Mouse (Mus musculus) CH12.LX (cell line): Measurements from ENCODE around the gene Tas1r2. TPM values are rescaled to one million over a fixed set of nuclear protein-coding genes. Genes with fewer than 3 reads are reported as not detected.

Experiments used
- DNase-seq: peaks from one replicate; pipeline ENCODE4 v3.0.0-alpha.2; 2013; ENCODE audit errors: extremely low read depth
- H3K27ac ChIP-seq: 2 replicates; pipeline ENCODE4 v1.5.1; 2012; ENCODE audit warnings: low read depth, mild to moderate bottlenecking, control low read depth, moderate library complexity; ENCODE audit not compliant: insufficient read depth
- H3K27me3 ChIP-seq: replicated peaks from 2 replicates; pipeline ENCODE3; 2012; ENCODE audit warnings: inconsistent platforms
- H3K36me3 ChIP-seq, 2 experiments: replicated peaks in 1 of 2; 2 replicates each; pipeline versions ENCODE3 to v1.6.1; 2012; ENCODE audit warnings: inconsistent platforms in 1 of 2, low read length in 1 of 2, mild to moderate bottlenecking in 1 of 2, mixed read lengths in 1 of 2, moderate library complexity in 1 of 2; ENCODE audit not compliant: control insufficient read depth in 1 of 2, insufficient read depth in 1 of 2
- H3K4me1 ChIP-seq, 2 experiments: 2 replicates each; pipeline ENCODE4 v1.6.1; 2012; ENCODE audit warnings: inconsistent platforms in 1 of 2, moderate library complexity in 1 of 2; ENCODE audit not compliant: insufficient read depth in 2 of 2, control insufficient read depth in 1 of 2
- H3K4me2 ChIP-seq: 2 replicates; pipeline ENCODE4 v1.6.1; 2012; ENCODE audit warnings: low read depth, mild to moderate bottlenecking, control low read depth; ENCODE audit not compliant: poor library complexity, insufficient read depth, severe bottlenecking
- H3K4me3 ChIP-seq, 3 experiments: fragments of 150-350 bp in 1 of 3; sonication (generic) in 1 of 3; replicated peaks in 1 of 3; 2 replicates each; pipeline versions ENCODE3 to v1.5.1; 2011 to 2012; ENCODE audit warnings: low read depth in 2 of 3, low read length in 2 of 3, mild to moderate bottlenecking in 2 of 3, moderate library complexity in 2 of 3, control low read depth in 1 of 3, improper control_type of control experiment in 1 of 3, inconsistent platforms in 1 of 3, mixed read lengths in 1 of 3; ENCODE audit not compliant: poor library complexity in 1 of 3
- H3K79me2 ChIP-seq: replicated peaks from 2 replicates; pipeline ENCODE4 v1.6.1; 2012; ENCODE audit warnings: mild to moderate bottlenecking, moderate library complexity; ENCODE audit not compliant: control insufficient read depth, poor library complexity, insufficient read depth, severe bottlenecking; ENCODE audit errors: extremely low read depth
- H3K9ac ChIP-seq: 2 replicates; pipeline ENCODE4 v1.6.1; 2012; ENCODE audit warnings: low read depth, mild to moderate bottlenecking, control low read depth, moderate library complexity; ENCODE audit not compliant: insufficient read depth
- H3K9me3 ChIP-seq: replicated peaks from 2 replicates; pipeline ENCODE3; 2012; ENCODE audit warnings: low read length, inconsistent platforms, mixed read lengths
- CTCF ChIP-seq, 2 experiments: IDR thresholded peaks in 1 of 2; conservative IDR thresholded peaks in 1 of 2; 2 replicates each; pipeline ENCODE4 v1.5.1; 2011 to 2012; ENCODE audit warnings: low read depth in 2 of 2, low read length in 2 of 2, improper control_type of control experiment in 1 of 2, inconsistent platforms in 1 of 2, mild to moderate bottlenecking in 1 of 2, moderate library complexity in 1 of 2
- HCFC1 ChIP-seq: IDR thresholded peaks from 2 replicates; pipeline ENCODE4 v1.6.1; 2012; ENCODE audit warnings: low read depth, mild to moderate bottlenecking, inconsistent platforms, low read length, improper control_type of control experiment
- JUND ChIP-seq: conservative IDR thresholded peaks from 2 replicates; pipeline ENCODE4 v1.6.1; 2011; ENCODE audit warnings: low read depth, low read length, improper control_type of control experiment
- MAFK ChIP-seq: IDR thresholded peaks from 2 replicates; pipeline ENCODE4 v1.6.1; 2011; ENCODE audit warnings: low read length, improper control_type of control experiment; ENCODE audit not compliant: insufficient replicate concordance
- MAX ChIP-seq: IDR thresholded peaks from 2 replicates; pipeline ENCODE4 v1.6.1; 2011; ENCODE audit warnings: low read length, improper control_type of control experiment
- MAZ ChIP-seq: IDR thresholded peaks from 2 replicates; pipeline ENCODE4 v1.6.1; 2012; ENCODE audit warnings: low read depth, mild to moderate bottlenecking, inconsistent platforms, low read length, improper control_type of control experiment, moderate library complexity
- MEF2A ChIP-seq: IDR thresholded peaks from 2 replicates; pipeline ENCODE4 v1.6.1; 2014; ENCODE audit warnings: low read depth, mild to moderate bottlenecking, inconsistent platforms, low read length, improper control_type of control experiment, borderline replicate concordance
- MYC ChIP-seq: IDR thresholded peaks from 2 replicates; pipeline ENCODE4 v1.6.1; 2011; ENCODE audit warnings: low read depth, mild to moderate bottlenecking, improper control_type of control experiment, low read length
- NELFE ChIP-seq: IDR thresholded peaks from 2 replicates; pipeline ENCODE4 v1.6.1; 2011; ENCODE audit warnings: low read depth, low read length, improper control_type of control experiment
- PAX5 ChIP-seq: IDR thresholded peaks from 2 replicates; pipeline ENCODE4 v1.6.1; 2012; ENCODE audit warnings: low read length, inconsistent platforms, mixed read lengths
- POLR2AphosphoS2 ChIP-seq: IDR thresholded peaks from 2 replicates; pipeline ENCODE4 v1.6.1; 2011; ENCODE audit warnings: low read depth, low read length, improper control_type of control experiment
- RAD21 ChIP-seq: IDR thresholded peaks from 2 replicates; pipeline ENCODE4 v1.6.1; 2011; ENCODE audit warnings: low read depth, mild to moderate bottlenecking, low read length, improper control_type of control experiment, moderate library complexity
- SMC3 ChIP-seq: IDR thresholded peaks from 2 replicates; pipeline ENCODE4 v1.6.1; 2011; ENCODE audit warnings: low read depth, low read length, improper control_type of control experiment
- TBP ChIP-seq: conservative IDR thresholded peaks from 2 replicates; pipeline ENCODE4 v1.6.1; 2011; ENCODE audit warnings: low read depth, low read length, improper control_type of control experiment
- USF2 ChIP-seq: conservative IDR thresholded peaks from 2 replicates; pipeline ENCODE4 v1.6.1; 2011; ENCODE audit warnings: low read depth, low read length, improper control_type of control experiment
- ZC3H11A ChIP-seq: IDR thresholded peaks from 2 replicates; pipeline ENCODE4 v1.6.1; 2012; ENCODE audit warnings: low read depth, mild to moderate bottlenecking, inconsistent platforms, low read length, improper control_type of control experiment
- ZNF384 ChIP-seq: IDR thresholded peaks from 2 replicates; pipeline ENCODE4 v1.6.1; 2012; ENCODE audit warnings: low read depth, low read length, improper control_type of control experiment, inconsistent platforms
- dilution Hi-C: fragments of 300-500 bp; cut with MboI; formaldehyde crosslinking; loops from 2 replicates; pipeline ENCODE4 v1.14.3; 2020; ENCODE audit warnings: low sequenced_read_pairs; ENCODE audit not compliant: extremely low pct_unique_long_range_greater_than_20kb, extremely low pct_ligation_motif_present
- in situ Hi-C: fragments of 300-500 bp; cut with MboI; formaldehyde crosslinking; loops from 3 replicates; pipeline ENCODE4 v1.14.3; 2019; ENCODE audit warnings: low sequenced_read_pairs, low pct_ligation_motif_present, low pct_unique_long_range_greater_than_20kb, mixed read lengths
- polyA plus RNA-seq: library from polyadenylated mRNA; unstranded; fragments of >175 nt; gene quantifications from 2 replicates; pipeline ENCODE4 v1.2.1, GENCODE M21; 2012; ENCODE audit warnings: low read depth; ENCODE audit not compliant: insufficient read length
- total RNA-seq, 2 experiments: library from RNA; depleted of rRNA; stranded (reverse); fragments of 300-350 nt in 1 of 2; fragments of >200 nt in 1 of 2; gene quantifications; 2 replicates each; pipeline ENCODE4 v1.2.3; 2012 to 2014

Gene Tas1r2
- total and polyA plus RNA-seq, 3 experiments: not detected

- dilution Hi-C loops: no loop called here
- DNase-seq: peak; percentile 67
- no peaks in the 10 kb centered on the region for H3K36me3 ChIP-seq
- H3K79me2 ChIP-seq: no peaks in the 10 kb centered on the region
- no peak overlapping the region for H3K27ac ChIP-seq
- H3K4me1 ChIP-seq: no peaks in the 10 kb centered on the region
- H3K27me3 ChIP-seq: peaks cover 84% of the 10 kb centered on the region
- TF ChIP-seq TBP (no peak), SMC3 (peak; percentile 96), ZC3H11A (peak; percentile 63; the same call in 1 of the 2 replicates), MEF2A (no peak), MAZ (no peak), CTCF (conservative IDR thresholded peaks at IDR 0.05 in 1 of 2, IDR thresholded peaks at IDR 0.05 in 1 of 2; ENCODE audit: low read depth in 2 of 2, low read length in 2 of 2) (peak; percentile 82 to 93), JUND (no peak), MAX (no peak), NELFE (0 out of 2 replicates have a peak, but pooled peaks have one; percentile 23), RAD21 (peak; percentile 88)
- in situ Hi-C loops: no loop called here
- H3K9me3 ChIP-seq: peaks cover 11% of the 10 kb centered on the region
- H3K4me3 ChIP-seq: no peak overlapping the region
- no peak overlapping the region for H3K4me2 ChIP-seq
- no peak overlapping the region for H3K9ac ChIP-seq
Observed at GRCm38 (mm10) chr4:139669847-139670246, 16.5 kb downstream of the Tas1r2 start.

GRCm38 (mm10) chr4:139675696-139676095 is 22.4 kb downstream of the Tas1r2 start:
- H3K4me3 ChIP-seq: no peak overlapping the region
- DNase-seq: no peak
- H3K27ac ChIP-seq: no peak overlapping the region
- H3K4me2 ChIP-seq: no peak overlapping the region
- no peaks in the 10 kb centered on the region for H3K4me1 ChIP-seq
- in situ Hi-C loops (no loop called here), dilution Hi-C loops (no loop called here)
- H3K9me3 ChIP-seq: peaks cover 25% of the 10 kb centered on the region
- H3K36me3 ChIP-seq: no peaks in the 10 kb centered on the region
- no peak for TF ChIP-seq ZC3H11A
- TF ChIP-seq USF2: no peak
- TF ChIP-seq MYC: no peak
- TF ChIP-seq SMC3: no peak
- TF ChIP-seq TBP: no peak
- H3K9ac ChIP-seq: no peak overlapping the region
- H3K79me2 ChIP-seq: no peaks in the 10 kb centered on the region
- peaks cover 67% of the 10 kb centered on the region for H3K27me3 ChIP-seq

- in situ Hi-C loops: loop anchor here (10.0 kb wide), 1 partner anchor 171 kb away; no protein-coding TSS in a partner anchor
- H3K79me2 ChIP-seq: no peaks in the 10 kb centered on the region
- no peak overlapping the region for H3K4me2 ChIP-seq
- H3K27me3 ChIP-seq: peaks cover 22% of the 10 kb centered on the region
- no peaks in the 10 kb centered on the region for H3K36me3 ChIP-seq
- no peak overlapping the region for H3K27ac ChIP-seq
- TF ChIP-seq TBP (no peak), ZC3H11A (no peak), POLR2AphosphoS2 (no peak), USF2 (no peak), ZNF384 (no peak), MAFK (no peak), PAX5 (no peak), MEF2A (no peak), MAX (no peak), NELFE (no peak), RAD21 (no peak), HCFC1 (no peak)
- dilution Hi-C loops: no loop called here
- no peak overlapping the region for H3K4me3 ChIP-seq
- DNase-seq: no peak
- H3K9me3 ChIP-seq: peaks cover 26% of the 10 kb centered on the region
- H3K9ac ChIP-seq: no peak overlapping the region
- H3K4me1 ChIP-seq: no peaks in the 10 kb centered on the region
Observed at GRCm38 (mm10) chr4:139683728-139684638, 30.6 kb downstream of the Tas1r2 start.
